Mouse (Mus musculus) CH12.LX (cell line): ENCODE results near the gene Usp11. TPM values are rescaled to one million over a fixed set of nuclear protein-coding genes. Genes with fewer than 3 reads are reported as not detected.
A peak's percentile ranks its signal among the peaks of the same experiment; 100 is the strongest.

Experiments
- DNase-seq: peaks from one replicate; pipeline ENCODE4 v3.0.0-alpha.2; 2013; ENCODE audit errors: extremely low read depth
- H3K27ac ChIP-seq: 2 replicates; pipeline ENCODE4 v1.5.1; 2012; ENCODE audit warnings: low read depth, mild to moderate bottlenecking, control low read depth, moderate library complexity; ENCODE audit not compliant: insufficient read depth
- H3K27me3 ChIP-seq: replicated peaks from 2 replicates; pipeline ENCODE3; 2012; ENCODE audit warnings: inconsistent platforms
- H3K36me3 ChIP-seq, 2 experiments: replicated peaks in 1 of 2; 2 replicates each; pipeline versions ENCODE3 to v1.6.1; 2012; ENCODE audit warnings: inconsistent platforms in 1 of 2, low read length in 1 of 2, mild to moderate bottlenecking in 1 of 2, mixed read lengths in 1 of 2, moderate library complexity in 1 of 2; ENCODE audit not compliant: control insufficient read depth in 1 of 2, insufficient read depth in 1 of 2
- H3K4me1 ChIP-seq, 2 experiments: 2 replicates each; pipeline ENCODE4 v1.6.1; 2012; ENCODE audit warnings: inconsistent platforms in 1 of 2, moderate library complexity in 1 of 2; ENCODE audit not compliant: insufficient read depth in 2 of 2, control insufficient read depth in 1 of 2
- H3K4me2 ChIP-seq: 2 replicates; pipeline ENCODE4 v1.6.1; 2012; ENCODE audit warnings: low read depth, mild to moderate bottlenecking, control low read depth; ENCODE audit not compliant: poor library complexity, insufficient read depth, severe bottlenecking
- H3K4me3 ChIP-seq, 3 experiments: fragments of 150-350 bp in 1 of 3; sonication (generic) in 1 of 3; replicated peaks in 1 of 3; 2 replicates each; pipeline versions ENCODE3 to v1.5.1; 2011 to 2012; ENCODE audit warnings: low read depth in 2 of 3, low read length in 2 of 3, mild to moderate bottlenecking in 2 of 3, moderate library complexity in 2 of 3, control low read depth in 1 of 3, improper control_type of control experiment in 1 of 3, inconsistent platforms in 1 of 3, mixed read lengths in 1 of 3; ENCODE audit not compliant: poor library complexity in 1 of 3
- H3K79me2 ChIP-seq: replicated peaks from 2 replicates; pipeline ENCODE4 v1.6.1; 2012; ENCODE audit warnings: mild to moderate bottlenecking, moderate library complexity; ENCODE audit not compliant: control insufficient read depth, poor library complexity, insufficient read depth, severe bottlenecking; ENCODE audit errors: extremely low read depth
- H3K9ac ChIP-seq: 2 replicates; pipeline ENCODE4 v1.6.1; 2012; ENCODE audit warnings: low read depth, mild to moderate bottlenecking, control low read depth, moderate library complexity; ENCODE audit not compliant: insufficient read depth
- H3K9me3 ChIP-seq: replicated peaks from 2 replicates; pipeline ENCODE3; 2012; ENCODE audit warnings: low read length, inconsistent platforms, mixed read lengths
- BHLHE40 ChIP-seq: IDR thresholded peaks from 2 replicates; pipeline ENCODE4 v1.6.1; 2011; ENCODE audit warnings: mild to moderate bottlenecking, low read depth, low read length, improper control_type of control experiment
- CTCF ChIP-seq, 2 experiments: IDR thresholded peaks in 1 of 2; conservative IDR thresholded peaks in 1 of 2; 2 replicates each; pipeline ENCODE4 v1.5.1; 2011 to 2012; ENCODE audit warnings: low read depth in 2 of 2, low read length in 2 of 2, improper control_type of control experiment in 1 of 2, inconsistent platforms in 1 of 2, mild to moderate bottlenecking in 1 of 2, moderate library complexity in 1 of 2
- ELF1 ChIP-seq: IDR thresholded peaks from 2 replicates; pipeline ENCODE4 v1.6.1; 2014; ENCODE audit warnings: low read depth, mild to moderate bottlenecking, inconsistent platforms, low read length, improper control_type of control experiment
- EP300 ChIP-seq: IDR thresholded peaks from 2 replicates; pipeline ENCODE4 v1.6.1; 2011; ENCODE audit warnings: low read length, improper control_type of control experiment
- GABPA ChIP-seq: IDR thresholded peaks from 2 replicates; pipeline ENCODE4 v1.6.1; 2012; ENCODE audit warnings: low read depth, low read length, improper control_type of control experiment, inconsistent platforms; ENCODE audit not compliant: insufficient replicate concordance
- HCFC1 ChIP-seq: IDR thresholded peaks from 2 replicates; pipeline ENCODE4 v1.6.1; 2012; ENCODE audit warnings: low read depth, mild to moderate bottlenecking, inconsistent platforms, low read length, improper control_type of control experiment
- IRF4 ChIP-seq: IDR thresholded peaks from 2 replicates; pipeline ENCODE4 v1.6.1; 2014; ENCODE audit warnings: low read depth, mild to moderate bottlenecking, inconsistent platforms, low read length, improper control_type of control experiment
- JUN ChIP-seq: IDR thresholded peaks from 2 replicates; pipeline ENCODE4 v1.6.1; 2011; ENCODE audit warnings: low read depth, mild to moderate bottlenecking, low read length, improper control_type of control experiment, moderate library complexity; ENCODE audit not compliant: insufficient read depth
- JUND ChIP-seq: conservative IDR thresholded peaks from 2 replicates; pipeline ENCODE4 v1.6.1; 2011; ENCODE audit warnings: low read depth, low read length, improper control_type of control experiment
- MXI1 ChIP-seq: IDR thresholded peaks from 2 replicates; pipeline ENCODE4 v1.6.1; 2011; ENCODE audit warnings: mild to moderate bottlenecking, low read depth, low read length, improper control_type of control experiment
- MYC ChIP-seq: IDR thresholded peaks from 2 replicates; pipeline ENCODE4 v1.6.1; 2011; ENCODE audit warnings: low read depth, mild to moderate bottlenecking, improper control_type of control experiment, low read length
- NELFE ChIP-seq: IDR thresholded peaks from 2 replicates; pipeline ENCODE4 v1.6.1; 2011; ENCODE audit warnings: low read depth, low read length, improper control_type of control experiment
- NRF1 ChIP-seq: IDR thresholded peaks from 2 replicates; pipeline ENCODE4 v1.6.1; 2014; ENCODE audit warnings: low read depth, mild to moderate bottlenecking, inconsistent platforms, low read length, improper control_type of control experiment, moderate library complexity
- POLR2A ChIP-seq: IDR thresholded peaks from 2 replicates; pipeline ENCODE4 v1.6.1; 2011; ENCODE audit warnings: low read depth, mild to moderate bottlenecking, improper control_type of control experiment, low read length
- POLR2AphosphoS2 ChIP-seq: IDR thresholded peaks from 2 replicates; pipeline ENCODE4 v1.6.1; 2011; ENCODE audit warnings: low read depth, low read length, improper control_type of control experiment
- RAD21 ChIP-seq: IDR thresholded peaks from 2 replicates; pipeline ENCODE4 v1.6.1; 2011; ENCODE audit warnings: low read depth, mild to moderate bottlenecking, low read length, improper control_type of control experiment, moderate library complexity
- RCOR1 ChIP-seq: conservative IDR thresholded peaks from 2 replicates; pipeline ENCODE4 v1.6.1; 2012; ENCODE audit warnings: low read depth, mild to moderate bottlenecking, inconsistent platforms, low read length, improper control_type of control experiment
- SIN3A ChIP-seq: IDR thresholded peaks from 2 replicates; pipeline ENCODE4 v1.6.1; 2012; ENCODE audit warnings: low read length, improper control_type of control experiment, inconsistent platforms
- SMC3 ChIP-seq: IDR thresholded peaks from 2 replicates; pipeline ENCODE4 v1.6.1; 2011; ENCODE audit warnings: low read depth, low read length, improper control_type of control experiment
- TBP ChIP-seq: conservative IDR thresholded peaks from 2 replicates; pipeline ENCODE4 v1.6.1; 2011; ENCODE audit warnings: low read depth, low read length, improper control_type of control experiment
- TCF12 ChIP-seq: IDR thresholded peaks from 2 replicates; pipeline ENCODE4 v1.6.1; 2014; ENCODE audit warnings: low read depth, mild to moderate bottlenecking, inconsistent platforms, low read length, improper control_type of control experiment
- USF2 ChIP-seq: conservative IDR thresholded peaks from 2 replicates; pipeline ENCODE4 v1.6.1; 2011; ENCODE audit warnings: low read depth, low read length, improper control_type of control experiment
- ZKSCAN1 ChIP-seq: IDR thresholded peaks from 2 replicates; pipeline ENCODE4 v1.6.1; 2012; ENCODE audit warnings: low read depth, inconsistent platforms, low read length, improper control_type of control experiment, borderline replicate concordance
- ZNF384 ChIP-seq: IDR thresholded peaks from 2 replicates; pipeline ENCODE4 v1.6.1; 2012; ENCODE audit warnings: low read depth, low read length, improper control_type of control experiment, inconsistent platforms
- dilution Hi-C: fragments of 300-500 bp; cut with MboI; formaldehyde crosslinking; loops from 2 replicates; pipeline ENCODE4 v1.14.3; 2020; ENCODE audit warnings: low sequenced_read_pairs; ENCODE audit not compliant: extremely low pct_unique_long_range_greater_than_20kb, extremely low pct_ligation_motif_present
- in situ Hi-C: fragments of 300-500 bp; cut with MboI; formaldehyde crosslinking; loops from 3 replicates; pipeline ENCODE4 v1.14.3; 2019; ENCODE audit warnings: low sequenced_read_pairs, low pct_ligation_motif_present, low pct_unique_long_range_greater_than_20kb, mixed read lengths
- polyA plus RNA-seq: library from polyadenylated mRNA; unstranded; fragments of >175 nt; gene quantifications from 2 replicates; pipeline ENCODE4 v1.2.1, GENCODE M21; 2012; ENCODE audit warnings: low read depth; ENCODE audit not compliant: insufficient read length
- total RNA-seq, 2 experiments: library from RNA; depleted of rRNA; stranded (reverse); fragments of 300-350 nt in 1 of 2; fragments of >200 nt in 1 of 2; gene quantifications; 2 replicates each; pipeline ENCODE4 v1.2.3; 2012 to 2014

The Usp11 gene
- total and polyA plus RNA-seq, 3 experiments, result 4.0 to 11.2 (median 6.3) TPM

GRCm38 (mm10) chrX:20662716-20663443 is 40.8 kb upstream of the Usp11 start:
- in situ Hi-C loops, result loop anchor here (10.0 to 25.0 kb wide), 2 partner anchors 112 to 274 kb away; partner anchors contain the start of gene Cfp
- no peaks in the 10 kb centered on the region for H3K27me3 ChIP-seq
- peaks cover 0 to 17% of the 10 kb centered on the region in 2 experiments; a peak in 2 of 4 replicates for H3K4me1 ChIP-seq
- peak overlapping the region; percentile 95 for H3K9ac ChIP-seq
- no peak for TF ChIP-seq ZKSCAN1
- TF ChIP-seq ELF1, result peak; percentile 83
- TF ChIP-seq ZNF384, result no peak
- TF ChIP-seq CTCF (conservative IDR thresholded peaks at IDR 0.05 in 1 of 2, IDR thresholded peaks at IDR 0.05 in 1 of 2; ENCODE audit: low read depth in 2 of 2, low read length in 2 of 2), result peak in 1 of 2 experiments; percentile 68; a peak in 2 of 4 replicates
- TF ChIP-seq IRF4, result no peak
- no peak for TF ChIP-seq JUND
- no peak for TF ChIP-seq EP300
- TF ChIP-seq SMC3, result peak; percentile 44
- TF ChIP-seq TCF12, result 0 out of 2 replicates have a peak, but pooled peaks have one; percentile 26
- no peak for TF ChIP-seq USF2
- TF ChIP-seq MXI1, result 0 out of 2 replicates have a peak, but pooled peaks have one; percentile 13
- TF ChIP-seq NELFE, result peak; percentile 65
- no peak for TF ChIP-seq MYC
- 0 out of 2 replicates have a peak, but pooled peaks have one; percentile 35 for TF ChIP-seq TBP
- peak; percentile 58 for TF ChIP-seq SIN3A
- TF ChIP-seq GABPA, result no peak
- TF ChIP-seq POLR2A, result peak; percentile 77
- no peak for TF ChIP-seq BHLHE40
- TF ChIP-seq JUN, result no peak
- TF ChIP-seq RAD21, result peak; percentile 71
- peak; percentile 40; the same call in 1 of the 2 replicates for TF ChIP-seq POLR2AphosphoS2
- TF ChIP-seq RCOR1, result no peak
- TF ChIP-seq NRF1, result no peak
- TF ChIP-seq HCFC1, result peak; percentile 31; the same call in 1 of the 2 replicates
- TF ChIP-seq, all 38 proteins: peak for 12
- Histone ChIP-seq H3K4me2 (peak overlapping the region; percentile 62; the same call in 1 of the 2 replicates), H3K79me2 (peaks cover 37% of the 10 kb centered on the region), H3K36me3 (peaks cover 2 to 16% of the 10 kb centered on the region in 2 experiments), H3K9me3 (no peaks in the 10 kb centered on the region), H3K4me3 (peak overlapping the region; percentile 69 to 97 (median 76)), H3K27ac (peak overlapping the region; percentile 76)
- dilution Hi-C loops, result no loop called here
- DNase-seq, result peak; percentile 87
